Mouse (Mus musculus) spleen, adult 12 weeks (tissue): ENCODE results near the gene Wdr35.

Source experiments
- DNase-seq: peaks from one replicate; pipeline ENCODE4 v3.0.0; 2022; ENCODE audit warnings: low spot score

Wdr35 gene

DNA sequence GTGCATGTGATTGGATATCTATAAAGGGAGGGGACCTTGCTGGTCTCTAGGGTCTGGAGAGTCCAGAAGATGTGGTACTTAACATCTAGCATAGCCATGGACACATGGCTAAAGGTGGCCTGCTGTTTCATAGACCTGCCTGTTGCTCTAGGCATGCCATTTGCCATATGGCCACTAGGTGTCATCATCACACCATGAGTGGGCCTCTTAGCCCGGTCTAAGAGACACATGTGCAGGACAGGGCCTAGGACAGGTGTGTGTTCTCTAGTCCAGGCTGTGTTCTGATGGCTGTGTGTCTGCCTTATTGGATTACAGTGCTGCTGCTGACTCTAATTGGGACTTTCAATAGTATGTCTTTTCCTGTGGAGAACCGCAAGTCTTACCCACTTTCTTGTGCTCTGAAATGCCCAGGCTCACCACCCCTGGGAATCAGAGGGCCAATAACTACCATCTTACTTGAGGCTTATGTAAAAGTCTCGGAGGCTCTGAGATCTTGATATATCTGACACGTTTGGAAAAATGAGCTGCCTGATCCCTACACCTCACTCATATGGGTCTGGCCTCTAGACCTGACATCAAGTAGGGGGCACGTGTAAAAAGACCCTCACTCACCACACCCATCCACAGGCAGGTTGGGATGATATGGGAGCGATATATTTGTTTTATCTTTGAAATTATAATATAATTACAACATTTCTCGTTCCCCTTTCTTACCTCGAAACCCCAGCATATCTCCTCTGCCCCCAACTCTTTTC, 78.6 kb downstream of the Wdr35 start:
- peak; percentile 42 for DNase-seq

DNA sequence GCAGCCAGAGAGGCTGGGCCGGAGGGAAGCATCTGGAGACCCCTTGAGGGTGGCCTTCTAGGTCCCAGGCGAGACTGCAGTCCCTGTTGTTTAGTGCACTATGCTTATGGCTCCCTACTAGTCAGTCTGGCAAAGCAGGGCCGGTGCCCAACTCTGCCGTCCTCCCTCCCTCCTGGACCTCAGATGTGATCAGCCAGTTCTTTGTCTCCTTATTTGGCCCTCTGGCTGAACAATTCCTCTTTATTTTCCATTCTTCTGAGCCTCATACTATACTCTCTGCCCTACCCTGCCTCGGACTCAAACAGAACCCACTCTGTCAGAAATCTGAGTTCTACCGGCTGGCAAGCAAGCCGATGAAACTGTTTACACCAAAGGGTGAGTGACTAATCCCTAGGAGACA, 79.7 kb downstream of the Wdr35 start:
- no peak for DNase-seq

DNA sequence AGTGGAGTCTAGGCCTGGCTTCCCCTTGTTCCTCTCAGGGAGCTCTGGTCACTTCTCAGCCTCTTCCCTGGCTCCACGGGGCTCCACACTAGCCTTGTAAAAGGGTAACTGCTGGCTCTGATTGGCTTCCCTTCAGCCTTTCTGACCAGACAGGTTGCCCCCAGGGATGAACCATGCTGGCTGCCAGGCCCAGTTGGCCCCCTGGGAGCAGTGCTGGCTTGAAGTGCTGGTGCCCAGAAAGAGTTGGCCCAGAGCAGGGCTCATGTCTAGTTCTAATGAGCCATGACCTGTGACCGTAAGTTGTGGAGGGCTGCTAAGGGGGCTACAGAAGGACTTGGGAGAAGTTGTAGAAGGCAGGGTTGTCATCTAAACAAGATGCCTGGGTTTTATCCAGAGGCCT, 80.3 kb downstream of the Wdr35 start:
- DNase-seq, result no peak

DNA sequence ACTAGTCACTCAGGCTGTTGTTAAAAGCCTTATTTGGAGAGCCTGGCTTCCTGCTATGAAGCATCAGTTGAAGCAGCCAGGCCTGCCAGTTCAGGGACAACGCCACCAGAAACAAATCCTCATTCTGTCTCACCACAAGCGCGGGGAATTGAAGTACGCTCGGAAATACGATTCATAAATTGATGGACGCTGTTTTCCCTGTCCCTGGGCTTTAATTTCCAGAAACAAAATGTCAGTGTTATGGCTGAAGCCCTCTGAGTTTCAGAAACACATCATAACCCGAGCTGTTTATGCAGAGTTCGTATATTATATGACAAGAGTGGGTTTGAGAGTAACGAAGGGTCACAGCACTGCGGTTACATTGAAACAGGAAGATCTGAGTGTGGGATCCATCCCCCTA, 81.6 kb downstream of the Wdr35 start:
- no peak for DNase-seq

DNA sequence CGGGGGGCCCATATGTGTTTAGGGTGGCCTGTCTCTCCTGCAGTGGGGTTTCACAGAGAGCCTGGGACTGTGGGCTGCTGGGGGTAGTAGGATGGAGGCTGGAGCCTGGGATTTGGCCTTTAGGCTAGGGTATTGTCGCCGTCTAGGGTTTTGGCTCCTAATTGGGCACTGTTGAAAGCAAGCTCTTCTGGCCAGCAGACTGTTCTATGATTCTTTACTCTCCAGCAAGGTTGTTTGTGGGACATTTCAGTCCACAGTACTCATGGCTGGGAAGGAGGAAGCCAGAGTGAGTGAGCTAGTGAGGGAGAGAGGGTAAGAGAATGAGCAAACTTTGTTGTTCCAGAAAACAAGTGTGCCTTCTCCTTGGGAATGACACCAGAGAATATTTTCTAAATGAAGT, 85.8 kb downstream of the Wdr35 start:
- no peak for DNase-seq

DNA sequence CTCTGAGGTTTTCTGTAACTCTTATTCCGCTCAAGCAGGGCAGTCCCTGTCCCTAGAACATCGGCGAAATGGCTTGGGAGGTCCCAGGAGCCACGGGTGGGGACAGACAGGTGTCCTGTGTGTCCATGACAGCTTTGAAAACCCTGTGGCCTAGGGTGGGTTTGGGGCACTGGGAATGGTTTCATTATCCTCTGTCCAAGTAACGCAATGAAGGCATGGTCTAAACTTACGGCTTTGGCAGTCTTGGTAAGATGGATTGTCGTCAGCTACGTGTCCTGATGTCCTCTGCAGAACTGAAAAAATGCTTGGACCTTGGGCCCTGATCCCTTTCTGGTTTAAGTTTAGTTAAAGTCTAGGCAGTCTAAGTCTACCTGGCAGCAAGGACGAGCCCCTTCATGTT, 86.3 kb downstream of the Wdr35 start:
- no peak for DNase-seq

DNA sequence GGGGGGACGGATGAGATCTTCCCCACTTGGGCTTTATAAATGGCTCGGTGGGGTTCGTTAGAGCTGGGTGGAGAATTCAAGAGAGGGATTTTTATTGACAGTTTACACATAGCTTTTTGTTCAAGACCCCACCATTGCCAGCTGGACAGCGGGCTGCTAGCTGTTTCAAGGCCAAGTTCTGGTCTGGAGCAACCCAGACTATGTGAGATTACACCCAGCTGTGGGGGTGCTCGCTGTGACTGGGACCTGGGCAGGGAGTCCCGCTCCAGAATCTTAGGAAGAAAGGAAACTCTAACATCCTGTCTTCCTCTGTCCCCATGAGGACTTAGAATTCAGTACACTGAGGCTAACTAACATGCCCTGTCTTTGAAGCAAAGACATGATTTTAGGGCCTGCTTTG, 89.9 kb downstream of the Wdr35 start:
- DNase-seq, result no peak

DNA sequence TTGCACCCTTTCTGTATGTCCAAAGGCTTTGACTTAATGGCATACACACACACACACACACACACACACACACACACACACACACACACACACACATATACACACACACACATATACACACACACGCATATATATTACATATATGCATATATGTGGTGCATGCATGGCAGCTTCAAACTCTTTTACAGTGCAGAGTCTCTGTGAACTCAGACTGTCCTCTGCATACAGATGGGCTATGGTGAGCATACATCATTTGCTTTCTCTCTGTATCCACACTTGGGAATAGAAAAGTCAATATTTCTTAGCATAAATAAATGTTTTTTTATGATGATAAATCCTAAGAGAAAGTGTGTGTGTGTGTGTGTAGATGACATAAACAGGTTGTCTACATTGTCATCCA, 97.4 kb downstream of the Wdr35 start:
- DNase-seq, result no peak

DNA sequence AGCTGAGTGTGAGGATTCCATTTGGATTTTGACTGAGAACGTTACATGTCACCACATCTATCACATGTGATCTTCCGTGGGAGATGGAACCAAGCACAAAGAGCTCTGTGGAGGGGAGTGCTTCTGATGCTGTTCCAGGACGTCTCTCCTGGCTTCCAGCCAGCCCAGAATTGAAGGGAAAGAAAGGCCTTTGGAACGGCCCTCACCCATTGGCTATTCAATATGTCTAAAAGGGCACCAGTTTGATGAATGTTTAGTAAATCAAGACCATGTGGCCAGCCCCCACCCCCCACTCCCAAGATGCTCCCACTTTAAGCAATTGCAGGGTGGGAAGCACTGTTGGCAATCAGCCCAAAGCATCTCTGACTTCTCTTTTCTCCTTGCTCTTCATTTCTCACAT, 97.8 kb downstream of the Wdr35 start:
- no peak for DNase-seq

DNA sequence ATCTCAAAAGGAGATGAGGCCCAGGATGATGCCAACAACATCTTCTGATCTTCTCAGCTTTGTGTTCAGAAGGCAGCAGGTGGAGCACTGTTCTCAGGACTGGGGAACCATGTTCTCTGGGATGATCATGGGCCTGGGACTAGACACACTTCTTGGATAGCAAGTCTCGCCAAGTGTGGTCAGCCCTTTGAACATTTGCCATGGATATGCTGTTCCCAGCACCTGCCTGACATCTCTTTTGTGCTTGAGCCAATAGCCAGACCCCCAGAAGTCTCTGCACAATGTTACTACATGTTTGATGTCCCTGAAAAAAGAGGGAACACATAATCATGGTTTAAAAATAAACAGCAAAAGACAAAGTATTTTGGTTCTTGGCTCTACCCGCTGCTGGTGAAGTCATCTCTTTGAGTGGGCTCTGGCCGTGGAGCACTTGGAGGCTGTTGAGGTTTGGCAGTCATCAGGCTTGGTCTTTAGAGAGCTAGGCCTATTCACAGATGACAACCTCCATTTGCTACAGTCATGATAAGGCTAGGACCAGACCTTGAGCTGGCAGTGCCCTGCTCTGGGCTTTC, 103.9 kb downstream of the Wdr35 start:
- DNase-seq, result no peak
